Mouse (Mus musculus) heart, postnatal 4 days (tissue): ENCODE data around the gene Lpar2. TPM values are rescaled to one million over a fixed set of nuclear protein-coding genes. Genes with fewer than 3 reads are reported as not detected.

Source experiments
- DNase-seq: peaks from one replicate; pipeline ENCODE4 v3.0.0; 2021
- total RNA-seq, 2 experiments: library from RNA; stranded (reverse); gene quantifications; 2 replicates each; pipeline ENCODE4 v1.2.3; 2021

Lpar2 gene
- total RNA-seq, 2 experiments from 2014 or later = 0.91 to 1.1 TPM

- peak; percentile 80 for DNase-seq
Measured at GRCm38 (mm10) chr8:69808094-69808863, 13.9 kb upstream of the Lpar2 start, which contains the start of gene Gmip. Gmip (plus strand) TSS chr8:69808679.

GRCm38 (mm10) chr8:69808864-69809403 lies 13.3 kb upstream of the Lpar2 start:
- no peak for DNase-seq

- DNase-seq = no peak
Measured at GRCm38 (mm10) chr8:69809820-69810219, 12.4 kb upstream of the Lpar2 start.

- no peak for DNase-seq
Measured at GRCm38 (mm10) chr8:69814881-69815280, 7.3 kb upstream of the Lpar2 start.

- DNase-seq = no peak
Measured at GRCm38 (mm10) chr8:69815396-69815795, 6.8 kb upstream of the Lpar2 start.

GRCm38 (mm10) chr8:69820466-69820865 lies 1.8 kb upstream of the Lpar2 start:
- DNase-seq = no peak

- DNase-seq = peak; percentile 35
Measured at GRCm38 (mm10) chr8:69821971-69822385, 251 bp upstream of the Lpar2 start.

GRCm38 (mm10) chr8:69826371-69826770 lies 4.1 kb downstream of the Lpar2 start:
- DNase-seq = no peak

- peak; percentile 83 for DNase-seq
Measured at GRCm38 (mm10) chr8:69832298-69832853, 10.1 kb downstream of the Lpar2 start, which contains the start of gene Pbx4. Pbx4 (plus strand) TSS chr8:69832491.

GRCm38 (mm10) chr8:69837057-69837682 lies 14.9 kb downstream of the Lpar2 start:
- DNase-seq = no peak

- DNase-seq = no peak
Measured at GRCm38 (mm10) chr8:69847167-69848065, 25.2 kb downstream of the Lpar2 start.

GRCm38 (mm10) chr8:69848951-69849350 lies 26.7 kb downstream of the Lpar2 start:
- DNase-seq = peak; percentile 64

- no peak for DNase-seq
Measured at GRCm38 (mm10) chr8:69849899-69850298, 27.7 kb downstream of the Lpar2 start.

GRCm38 (mm10) chr8:69850926-69851506 lies 28.8 kb downstream of the Lpar2 start:
- DNase-seq = no peak

- DNase-seq = no peak
Measured at GRCm38 (mm10) chr8:69853869-69854268, 31.6 kb downstream of the Lpar2 start.

- DNase-seq = no peak
Measured at GRCm38 (mm10) chr8:69860807-69861206, 38.6 kb downstream of the Lpar2 start.

GRCm38 (mm10) chr8:69861251-69861650 lies 39.0 kb downstream of the Lpar2 start:
- DNase-seq = no peak

- DNase-seq = no peak
Measured at GRCm38 (mm10) chr8:69863387-69864020, 41.3 kb downstream of the Lpar2 start.

- no peak for DNase-seq
Measured at GRCm38 (mm10) chr8:69864180-69864579, 42.0 kb downstream of the Lpar2 start.

- DNase-seq = no peak
Measured at GRCm38 (mm10) chr8:69867696-69868326, 45.6 kb downstream of the Lpar2 start.
